Mouse (Mus musculus): Measurements from ENCODE around the gene Sox11. TPM values are rescaled to one million over a fixed set of nuclear protein-coding genes. Genes with fewer than 3 reads are reported as not detected.

Gene Sox11
- total RNA-seq, 1 experiment, result 10.1 TPM

DNA sequence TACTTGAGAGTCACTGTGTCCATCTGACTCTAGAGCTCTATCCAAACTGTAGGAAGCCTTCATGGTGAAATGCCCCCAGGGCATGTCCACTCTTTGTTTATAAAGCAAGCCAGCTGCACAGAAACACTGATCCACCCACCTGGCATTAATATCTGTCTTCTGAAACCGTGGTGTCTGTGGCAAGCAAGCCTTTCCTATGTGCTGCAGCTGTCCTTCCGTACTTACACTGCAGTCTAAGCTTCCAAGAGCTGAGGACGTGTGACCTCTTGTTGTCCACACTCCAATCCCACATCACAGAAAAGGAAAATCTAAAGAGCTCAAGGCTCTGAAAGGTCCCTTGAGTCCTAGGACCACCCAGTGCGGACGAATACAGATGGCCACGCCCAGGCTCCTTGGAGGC lies 32.4 kb downstream of the Sox11 start:
- no peak for TF ChIP-seq MAFK (IDR thresholded peaks at IDR 0.05; ENCODE audit: insufficient read depth, low read depth, low read length)
- no peak for TF ChIP-seq CHD2 (IDR thresholded peaks at IDR 0.05; ENCODE audit: low read depth, low read length)
- TF ChIP-seq ZC3H11A (IDR thresholded peaks at IDR 0.05; ENCODE audit: borderline replicate concordance, low read depth, low read length), result no peak
- TF ChIP-seq HCFC1 (IDR thresholded peaks at IDR 0.05; ENCODE audit: borderline replicate concordance, insufficient read depth, low read length), result no peak
- TF ChIP-seq ZNF384 (IDR thresholded peaks at IDR 0.05; ENCODE audit: low read depth, low read length), result no peak
- DNase-seq (ENCODE audit: low read depth, low spot score), result no peak
- in situ Hi-C loops (cut with MboI; ENCODE audit: low sequenced_read_pairs in 2 of 2, unreplicated experiment in 2 of 2), result no loop called here
- H3K9me3 ChIP-seq (ENCODE audit: control insufficient read depth, insufficient read depth, low read depth, low read length), result no peaks in the 10 kb centered on the region
- H3K27ac ChIP-seq (ENCODE audit: insufficient read depth, low read depth, low read length, poor library complexity, severe bottlenecking), result no peak overlapping the region
- H3K36me3 ChIP-seq (ENCODE audit: control insufficient read depth, insufficient read depth, low read length, poor library complexity, severe bottlenecking), result no peaks in the 10 kb centered on the region
- H3K4me3 ChIP-seq (ENCODE audit: insufficient read depth in 1 of 2, low read depth in 1 of 2, low read length in 2 of 2, poor library complexity in 1 of 2, severe bottlenecking in 1 of 2), result no peak overlapping the region
- H3K9ac ChIP-seq (ENCODE audit: insufficient read depth, low read depth, low read length, poor library complexity, severe bottlenecking), result no peak overlapping the region
- peaks cover 6 to 18% of the 10 kb centered on the region in 2 experiments for H3K4me1 ChIP-seq (ENCODE audit: control insufficient read depth in 2 of 2, insufficient read depth in 2 of 2, low read length in 2 of 2, poor library complexity in 1 of 2)

DNA sequence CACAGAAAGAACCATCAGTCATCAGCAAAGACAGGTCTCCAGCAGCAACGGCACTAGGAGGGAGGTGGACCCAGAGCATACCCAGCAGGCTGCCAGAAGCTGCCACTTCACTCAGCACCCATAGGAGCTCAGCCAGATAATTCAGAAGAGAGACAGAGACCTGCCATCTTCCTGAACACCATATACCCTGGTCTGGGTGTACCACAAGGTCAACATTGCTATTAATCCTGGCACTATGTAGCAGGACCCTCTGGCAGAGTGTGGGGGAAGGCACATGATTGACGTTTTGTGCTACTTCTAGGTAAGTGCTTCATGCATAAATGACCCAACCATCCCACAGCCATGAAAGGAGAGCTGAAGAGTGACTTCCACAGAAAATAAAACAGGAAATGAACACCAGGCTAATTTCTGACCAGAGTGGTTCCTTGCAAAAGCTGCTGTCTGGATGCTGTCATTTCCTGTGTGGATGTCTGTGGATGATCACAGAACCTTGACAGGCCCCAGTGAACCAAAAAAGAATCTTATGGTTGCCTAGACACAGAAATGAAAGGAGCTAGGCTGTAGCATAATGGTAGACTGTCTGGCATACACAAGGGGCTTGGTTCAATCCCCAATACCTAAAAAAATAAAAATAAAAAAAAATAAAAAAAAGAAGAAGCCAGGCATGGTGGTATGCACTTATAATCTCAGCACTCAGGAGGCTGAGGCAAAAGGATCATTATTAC lies 37.5 kb downstream of the Sox11 start:
- Histone ChIP-seq H3K9me3 (ENCODE audit: control insufficient read depth, insufficient read depth, low read depth, low read length) (no peaks in the 10 kb centered on the region), H3K4me1 (ENCODE audit: control insufficient read depth in 2 of 2, insufficient read depth in 2 of 2, low read length in 2 of 2, poor library complexity in 1 of 2) (peaks cover 0 to under 1% of the 10 kb centered on the region in 2 experiments; a peak in 1 of 4 replicates), H3K4me3 (ENCODE audit: insufficient read depth in 1 of 2, low read depth in 1 of 2, low read length in 2 of 2, poor library complexity in 1 of 2, severe bottlenecking in 1 of 2) (no peak overlapping the region), H3K27ac (ENCODE audit: insufficient read depth, low read depth, low read length, poor library complexity, severe bottlenecking) (no peak overlapping the region), H3K36me3 (ENCODE audit: control insufficient read depth, insufficient read depth, low read length, poor library complexity, severe bottlenecking) (no peaks in the 10 kb centered on the region), H3K9ac (ENCODE audit: insufficient read depth, low read depth, low read length, poor library complexity, severe bottlenecking) (no peak overlapping the region)
- DNase-seq (ENCODE audit: low read depth, low spot score), result no peak
- in situ Hi-C loops (cut with MboI; ENCODE audit: low sequenced_read_pairs in 2 of 2, unreplicated experiment in 2 of 2), result no loop called here
- TF ChIP-seq ZNF384 (IDR thresholded peaks at IDR 0.05; ENCODE audit: low read depth, low read length) (no peak), MAFK (IDR thresholded peaks at IDR 0.05; ENCODE audit: insufficient read depth, low read depth, low read length) (no peak), HCFC1 (IDR thresholded peaks at IDR 0.05; ENCODE audit: borderline replicate concordance, insufficient read depth, low read length) (no peak), CHD2 (IDR thresholded peaks at IDR 0.05; ENCODE audit: low read depth, low read length) (no peak), ZC3H11A (IDR thresholded peaks at IDR 0.05; ENCODE audit: borderline replicate concordance, low read depth, low read length) (no peak)

DNA sequence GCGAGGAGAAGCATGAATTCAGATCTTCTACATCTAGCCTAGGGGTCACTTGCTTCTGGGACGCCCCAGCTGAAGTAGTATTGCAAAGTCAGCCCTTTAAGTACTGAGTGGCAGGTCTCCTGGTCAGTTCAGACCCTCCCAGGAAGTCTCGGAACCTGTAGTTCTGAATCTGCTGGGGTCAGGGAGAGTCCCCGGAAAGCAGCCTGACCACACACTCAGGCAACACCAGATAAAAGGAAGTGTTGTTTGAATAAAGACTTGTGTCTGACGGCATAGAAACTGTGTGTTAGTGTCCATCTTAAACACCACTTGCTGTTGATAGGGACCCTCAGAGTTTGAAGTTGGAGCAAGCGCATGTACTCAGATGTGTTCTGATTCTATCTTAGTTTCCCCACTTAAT lies 39.2 kb downstream of the Sox11 start:
- Histone ChIP-seq H3K4me1 (ENCODE audit: control insufficient read depth in 2 of 2, insufficient read depth in 2 of 2, low read length in 2 of 2, poor library complexity in 1 of 2) (no peaks in the 10 kb centered on the region), H3K9me3 (ENCODE audit: control insufficient read depth, insufficient read depth, low read depth, low read length) (no peaks in the 10 kb centered on the region), H3K27ac (ENCODE audit: insufficient read depth, low read depth, low read length, poor library complexity, severe bottlenecking) (no peak overlapping the region), H3K4me3 (ENCODE audit: insufficient read depth in 1 of 2, low read depth in 1 of 2, low read length in 2 of 2, poor library complexity in 1 of 2, severe bottlenecking in 1 of 2) (no peak overlapping the region), H3K36me3 (ENCODE audit: control insufficient read depth, insufficient read depth, low read length, poor library complexity, severe bottlenecking) (no peaks in the 10 kb centered on the region), H3K9ac (ENCODE audit: insufficient read depth, low read depth, low read length, poor library complexity, severe bottlenecking) (no peak overlapping the region)
- DNase-seq (ENCODE audit: low read depth, low spot score), result no peak
- no peak for TF ChIP-seq MAFK (IDR thresholded peaks at IDR 0.05; ENCODE audit: insufficient read depth, low read depth, low read length)
- in situ Hi-C loops (cut with MboI; ENCODE audit: low sequenced_read_pairs in 2 of 2, unreplicated experiment in 2 of 2), result no loop called here

DNA sequence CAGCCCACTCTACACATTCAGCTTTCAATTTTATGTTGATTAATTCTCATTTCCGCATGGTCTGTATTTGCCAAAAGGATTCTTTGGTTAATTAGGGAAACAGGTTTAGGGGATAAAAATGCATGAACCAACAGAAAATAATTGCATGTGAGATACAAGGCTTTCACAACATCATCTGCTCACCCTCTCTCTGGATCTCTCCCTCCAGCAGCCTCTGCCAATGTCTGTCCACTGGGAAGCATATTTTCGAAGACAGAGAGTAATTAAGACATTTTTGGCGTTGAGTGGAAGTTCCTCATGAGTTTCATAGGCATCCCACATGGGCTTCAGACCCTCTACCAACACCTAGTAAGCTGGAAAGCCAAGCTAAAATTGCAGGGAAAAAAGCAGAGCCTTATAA lies 43.7 kb downstream of the Sox11 start:
- TF ChIP-seq ZNF384 (IDR thresholded peaks at IDR 0.05; ENCODE audit: low read depth, low read length) (no peak), MAFK (IDR thresholded peaks at IDR 0.05; ENCODE audit: insufficient read depth, low read depth, low read length) (no peak), HCFC1 (IDR thresholded peaks at IDR 0.05; ENCODE audit: borderline replicate concordance, insufficient read depth, low read length) (no peak), ZC3H11A (IDR thresholded peaks at IDR 0.05; ENCODE audit: borderline replicate concordance, low read depth, low read length) (no peak), CHD2 (IDR thresholded peaks at IDR 0.05; ENCODE audit: low read depth, low read length) (no peak)
- Histone ChIP-seq H3K4me1 (ENCODE audit: control insufficient read depth in 2 of 2, insufficient read depth in 2 of 2, low read length in 2 of 2, poor library complexity in 1 of 2) (peaks cover 0 to 1% of the 10 kb centered on the region in 2 experiments; a peak in 1 of 4 replicates), H3K4me3 (ENCODE audit: insufficient read depth in 1 of 2, low read depth in 1 of 2, low read length in 2 of 2, poor library complexity in 1 of 2, severe bottlenecking in 1 of 2) (no peak overlapping the region), H3K36me3 (ENCODE audit: control insufficient read depth, insufficient read depth, low read length, poor library complexity, severe bottlenecking) (no peaks in the 10 kb centered on the region), H3K9me3 (ENCODE audit: control insufficient read depth, insufficient read depth, low read depth, low read length) (no peaks in the 10 kb centered on the region), H3K27ac (ENCODE audit: insufficient read depth, low read depth, low read length, poor library complexity, severe bottlenecking) (no peak overlapping the region), H3K9ac (ENCODE audit: insufficient read depth, low read depth, low read length, poor library complexity, severe bottlenecking) (no peak overlapping the region)
- no peak for DNase-seq (ENCODE audit: low read depth, low spot score)
- in situ Hi-C loops (cut with MboI; ENCODE audit: low sequenced_read_pairs in 2 of 2, unreplicated experiment in 2 of 2), result no loop called here

DNA sequence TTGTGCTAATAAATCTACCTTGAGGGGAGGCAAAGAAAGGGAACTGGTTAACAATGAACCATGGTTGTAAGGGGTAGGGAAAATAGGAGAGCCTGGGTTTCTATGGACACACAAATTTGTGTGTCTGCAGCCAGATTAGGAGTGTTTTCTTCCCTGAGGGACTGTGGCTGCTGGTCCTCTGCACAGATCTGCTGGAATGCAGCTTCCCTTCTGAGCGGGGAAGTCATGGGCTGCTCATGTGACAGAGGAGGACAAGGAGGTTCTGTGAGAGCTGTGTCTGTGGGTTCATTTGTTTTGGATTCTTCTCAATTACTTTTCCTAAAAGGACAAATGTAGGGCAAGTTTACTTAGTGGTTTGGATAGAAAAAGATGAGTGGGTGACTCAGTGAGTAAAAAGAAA lies 48.2 kb downstream of the Sox11 start:
- Histone ChIP-seq H3K36me3 (ENCODE audit: control insufficient read depth, insufficient read depth, low read length, poor library complexity, severe bottlenecking) (no peaks in the 10 kb centered on the region), H3K9ac (ENCODE audit: insufficient read depth, low read depth, low read length, poor library complexity, severe bottlenecking) (no peak overlapping the region), H3K9me3 (ENCODE audit: control insufficient read depth, insufficient read depth, low read depth, low read length) (no peaks in the 10 kb centered on the region), H3K4me3 (ENCODE audit: insufficient read depth in 1 of 2, low read depth in 1 of 2, low read length in 2 of 2, poor library complexity in 1 of 2, severe bottlenecking in 1 of 2) (no peak overlapping the region), H3K4me1 (ENCODE audit: control insufficient read depth in 2 of 2, insufficient read depth in 2 of 2, low read length in 2 of 2, poor library complexity in 1 of 2) (peaks cover 0 to 4% of the 10 kb centered on the region in 2 experiments; a peak in 1 of 4 replicates), H3K27ac (ENCODE audit: insufficient read depth, low read depth, low read length, poor library complexity, severe bottlenecking) (no peak overlapping the region)
- DNase-seq (ENCODE audit: low read depth, low spot score), result no peak
- in situ Hi-C loops (cut with MboI; ENCODE audit: low sequenced_read_pairs in 2 of 2, unreplicated experiment in 2 of 2), result no loop called here
- TF ChIP-seq MAFK (IDR thresholded peaks at IDR 0.05; ENCODE audit: insufficient read depth, low read depth, low read length) (no peak), CHD2 (IDR thresholded peaks at IDR 0.05; ENCODE audit: low read depth, low read length) (no peak), ZC3H11A (IDR thresholded peaks at IDR 0.05; ENCODE audit: borderline replicate concordance, low read depth, low read length) (no peak), HCFC1 (IDR thresholded peaks at IDR 0.05; ENCODE audit: borderline replicate concordance, insufficient read depth, low read length) (no peak), ZNF384 (IDR thresholded peaks at IDR 0.05; ENCODE audit: low read depth, low read length) (no peak)
